Mouse (Mus musculus) ZHBTc4 (cell line): ENCODE data around the gene Crls1.

ENCODE experiments used
- DNase-seq: peaks from one replicate; pipeline ENCODE4 v3.0.0-alpha.2; 2011; ENCODE audit warnings: low read depth, low spot score

The Crls1 gene

DNA sequence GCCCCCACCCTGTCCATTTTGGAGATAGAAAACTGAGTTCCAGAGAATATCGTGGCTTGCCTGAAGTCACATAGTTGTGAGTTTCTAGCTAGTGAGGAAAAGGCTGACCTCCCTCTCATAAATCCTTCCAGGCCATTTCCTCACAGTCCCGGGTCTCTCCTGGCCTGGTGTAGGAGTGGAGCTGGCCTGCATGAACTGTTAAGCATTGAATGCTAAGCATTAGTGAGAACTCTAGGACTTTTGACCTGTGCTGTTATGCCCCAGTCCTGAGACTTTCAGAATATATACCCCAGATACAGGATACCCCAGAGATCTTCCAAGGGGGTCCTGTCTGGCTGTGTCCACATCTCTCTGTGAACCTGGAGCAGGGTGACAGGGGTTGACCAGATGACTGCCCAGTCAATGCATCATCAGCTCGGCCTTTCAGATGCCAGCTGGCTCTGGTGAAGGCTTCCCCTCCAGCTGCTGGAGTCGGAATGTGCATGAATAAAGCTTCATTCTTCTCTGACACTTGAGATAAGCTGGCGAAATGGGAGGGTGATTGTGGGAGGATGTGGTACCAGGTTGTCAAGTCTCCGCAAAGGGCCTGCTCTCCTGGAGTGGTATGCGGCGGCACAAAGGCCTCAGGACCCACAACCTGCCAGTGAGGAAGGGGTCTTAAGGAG, 38.0 kb downstream of the Crls1 start:
- DNase-seq: no peak

DNA sequence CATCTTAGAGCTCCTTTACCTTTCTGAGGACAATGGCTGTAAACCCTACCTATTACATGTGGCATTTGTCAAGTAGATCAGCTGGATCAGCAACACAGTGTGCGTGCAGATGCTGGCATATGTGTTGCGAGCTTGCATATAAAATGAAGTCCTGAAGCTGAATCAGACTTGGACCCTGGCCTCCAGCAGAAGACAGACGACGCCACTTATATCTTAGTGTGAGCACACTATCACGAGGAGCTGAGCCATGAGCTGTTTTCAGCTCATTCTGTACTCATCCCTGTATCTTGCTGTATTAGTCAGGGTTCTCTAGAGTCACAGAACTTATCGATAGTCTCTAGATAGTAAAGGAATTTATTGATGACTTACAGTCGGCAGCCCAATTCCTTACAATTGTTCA, 38.8 kb downstream of the Crls1 start:
- no peak for DNase-seq

DNA sequence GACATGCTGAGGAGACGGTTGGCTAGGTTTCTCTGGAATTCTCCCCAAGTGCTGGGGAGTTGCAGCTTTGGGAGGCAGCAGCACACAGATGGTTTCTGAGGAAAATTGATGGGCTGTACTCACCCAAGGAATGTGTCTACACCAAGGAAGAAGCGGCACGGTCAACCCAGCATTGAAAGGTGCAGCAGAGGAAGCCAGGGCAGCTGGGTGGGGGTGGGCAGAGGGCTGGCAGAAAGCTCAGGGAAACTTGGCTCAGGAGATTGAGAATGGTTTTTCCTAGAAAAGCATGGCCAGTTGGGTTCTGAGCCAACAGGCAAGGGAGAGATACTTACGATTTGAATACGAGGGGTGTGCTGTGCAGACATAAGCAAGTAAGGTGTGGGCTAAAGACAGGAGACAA, 47.4 kb downstream of the Crls1 start:
- no peak for DNase-seq

DNA sequence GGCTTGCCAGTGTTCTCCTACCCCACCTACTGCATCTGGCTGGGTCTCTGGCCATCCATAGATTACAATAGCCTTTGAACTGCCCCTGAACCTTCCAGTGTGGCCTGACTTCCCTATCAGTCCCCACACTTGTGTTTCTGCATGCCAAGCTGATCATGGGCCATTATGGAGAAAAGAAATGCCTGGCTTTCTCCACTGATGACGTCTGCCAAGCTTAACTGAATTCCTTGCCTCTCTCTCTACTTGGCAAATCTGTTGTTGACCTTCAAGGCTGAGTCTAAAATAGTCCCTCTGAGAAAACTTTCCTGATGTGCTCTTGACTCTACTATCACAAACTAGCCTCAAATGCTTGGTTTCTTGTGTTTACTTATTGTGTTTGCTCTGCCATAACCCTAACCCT, 51.7 kb downstream of the Crls1 start:
- DNase-seq: no peak

DNA sequence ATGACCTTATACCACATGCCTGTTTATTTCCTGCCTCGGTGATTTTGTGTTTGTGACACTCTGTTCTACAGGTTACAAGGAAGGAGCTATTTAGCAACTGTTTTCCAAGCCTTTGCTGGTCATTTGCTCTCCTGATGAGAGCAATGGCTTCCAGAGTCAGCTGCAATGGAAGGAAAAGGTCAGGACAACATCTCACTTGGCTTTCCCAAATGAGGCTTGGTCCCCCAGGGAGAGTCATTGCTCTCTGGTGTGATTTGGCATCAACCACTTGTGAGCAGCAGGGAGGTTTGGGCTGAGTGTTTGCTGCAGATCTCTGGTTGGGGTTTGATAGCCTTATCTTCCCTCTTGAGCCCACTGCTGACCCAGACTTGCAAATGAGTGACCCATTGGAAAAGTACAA, 54.1 kb downstream of the Crls1 start:
- no peak for DNase-seq

DNA sequence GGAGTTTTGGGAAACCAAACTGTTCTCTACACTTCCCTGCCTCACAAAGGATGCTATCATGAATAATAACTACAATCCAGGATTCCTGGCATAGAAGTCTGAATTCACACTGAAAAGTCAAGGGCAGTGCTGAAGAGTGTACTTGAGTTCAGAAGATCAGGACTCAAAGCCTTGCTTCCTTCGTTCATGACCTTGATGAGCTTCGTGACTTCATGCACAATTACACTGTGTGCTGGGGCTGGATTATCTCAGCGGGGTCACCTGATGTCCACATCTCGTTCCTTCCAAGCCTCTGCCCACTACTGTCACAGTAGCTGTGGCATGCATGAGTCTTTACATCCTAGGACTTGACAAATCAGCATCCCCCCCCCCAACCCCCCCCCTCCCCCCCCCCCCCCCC, 55.2 kb downstream of the Crls1 start:
- DNase-seq: no peak

DNA sequence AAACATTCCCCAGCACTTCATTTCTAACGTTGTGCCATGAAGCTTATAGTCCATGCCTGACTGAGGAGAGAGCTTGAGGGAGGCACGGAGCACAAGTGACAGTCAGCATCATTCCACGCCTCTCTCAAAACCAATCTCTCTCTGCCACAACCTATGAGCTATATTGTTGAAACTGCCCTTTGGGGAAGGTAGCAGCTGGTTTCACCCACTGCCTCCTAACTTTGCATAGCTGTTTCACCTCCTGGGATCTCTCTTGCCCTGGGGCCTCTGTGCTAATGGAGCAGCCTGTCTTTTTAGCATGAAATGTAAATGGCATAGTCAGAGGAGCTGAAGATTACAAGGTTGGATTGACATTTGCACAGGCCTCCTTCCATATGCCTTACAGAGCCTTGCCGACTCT, 55.6 kb downstream of the Crls1 start:
- no peak for DNase-seq

DNA sequence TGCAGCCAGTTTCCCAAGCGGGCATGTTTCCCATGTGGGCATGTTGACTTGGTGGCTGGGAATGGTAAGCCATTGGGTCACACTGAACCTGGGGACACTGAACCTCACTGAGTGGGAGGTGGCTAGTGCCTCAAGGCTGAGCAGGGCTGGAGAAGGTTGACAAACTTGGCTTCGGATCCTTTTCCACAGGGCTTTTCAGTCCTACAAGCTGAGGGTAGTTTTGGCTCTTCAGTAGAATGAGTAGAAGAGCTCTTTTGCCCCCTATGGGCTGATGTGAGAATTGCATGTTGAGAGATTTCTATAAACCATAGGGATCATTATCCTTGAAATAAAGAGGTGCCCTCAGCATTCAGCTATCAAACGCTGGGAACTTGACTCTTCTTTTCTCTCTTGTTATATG, 57.0 kb downstream of the Crls1 start:
- DNase-seq: peak; percentile 76

DNA sequence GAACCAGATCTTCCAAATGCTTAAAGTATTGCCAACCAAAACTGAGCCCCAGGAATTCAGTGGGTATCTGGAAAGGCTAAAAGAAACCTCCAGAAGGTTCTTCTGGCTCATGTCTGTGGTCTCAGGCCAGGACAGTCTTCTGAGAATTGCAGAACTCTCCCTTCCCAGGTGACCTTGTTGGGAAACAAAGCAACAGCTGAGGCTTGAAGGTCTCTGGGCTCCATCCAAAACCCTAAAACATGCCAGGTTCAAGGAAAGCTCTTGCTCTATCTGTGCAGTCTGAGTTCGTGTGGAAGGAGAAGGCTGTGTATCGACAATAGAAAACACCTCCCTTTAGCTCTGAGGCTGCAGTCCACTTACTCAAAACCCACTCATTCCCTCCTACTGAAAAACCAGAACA, 58.5 kb downstream of the Crls1 start:
- no peak for DNase-seq

DNA sequence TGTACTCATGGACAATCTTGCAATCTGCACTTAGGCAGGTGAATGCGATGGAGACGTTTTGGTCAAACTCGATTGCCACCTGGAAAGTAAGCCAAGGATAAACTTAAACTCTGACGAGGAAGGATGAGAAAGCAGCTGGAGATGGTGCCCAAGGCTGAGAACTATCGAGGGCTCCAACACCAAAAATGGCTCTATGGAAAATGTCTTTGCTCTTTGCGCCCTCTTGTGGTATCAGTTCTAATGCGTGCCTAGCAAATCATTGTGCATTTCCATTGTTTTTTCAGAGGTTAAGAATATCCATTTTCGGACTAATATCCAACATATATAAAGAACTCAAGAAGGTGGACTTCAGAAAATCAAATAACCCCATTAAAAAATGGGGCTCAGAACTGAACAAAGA, 60.3 kb downstream of the Crls1 start:
- peak; percentile 63 for DNase-seq

DNA sequence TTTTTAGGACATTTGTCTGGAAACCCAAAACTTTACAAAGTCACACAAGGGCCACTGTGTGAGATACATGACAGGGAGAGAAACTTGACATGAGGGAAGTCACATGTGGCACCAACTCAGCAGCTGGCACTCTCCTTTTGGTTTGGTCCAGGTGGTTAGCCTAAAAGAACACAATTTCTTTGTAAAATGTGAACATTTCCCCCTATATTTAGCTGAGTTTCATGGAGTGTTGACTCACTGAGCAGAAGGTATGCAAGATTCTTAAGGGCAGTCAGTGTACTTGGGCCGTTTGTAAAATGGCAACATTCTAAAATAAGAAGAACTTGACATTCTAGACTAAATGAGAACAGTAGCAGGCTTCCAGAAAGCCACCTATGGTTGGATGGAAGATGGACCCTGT, 68.3 kb downstream of the Crls1 start:
- no peak for DNase-seq
